8 mouse cellular contexts compared by ENCODE assay signal in genomic region chr16:52311073-52311472, GRCm38 (mm10).
DNase-seq lines count a peak whose midpoint lies in the region; ATAC-seq and TF ChIP-seq lines count a peak whose summit lies in the region.

No protein-coding gene starts in this region.

- H3K4me1 ChIP-seq in embryonic facial prominence, embryonic 13.5 days, result no peaks in the 10 kb centered on the region
- H3K4me1 ChIP-seq in heart, embryonic 15.5 days (replicated peaks), result no peaks in the 10 kb centered on the region
- H3K4me1 ChIP-seq in liver, adult 2 months (ENCODE audit: control insufficient read depth, insufficient read depth, low read length), result no peaks in the 10 kb centered on the region
- no peaks in the 10 kb centered on the region for H3K4me1 ChIP-seq in stomach, embryonic 14.5 days (ENCODE audit: control insufficient read depth, insufficient read depth, low read length)

- peak; percentile 85 for DNase-seq in 416B (ENCODE audit: low read depth)
- peak; percentile 55 to 72 for DNase-seq in adrenal gland, postnatal 36 days
- peak; percentile 87 for DNase-seq in kidney, postnatal 10 days
- DNase-seq in liver, adult 2 months (ENCODE audit: extremely low read depth, low read depth, low spot score), result peak; percentile 68
- DNase-seq in natural killer cell, adult 2 months (ENCODE audit: low spot score in 2 of 2), result peak; percentile 13 to 61

- no peak overlapping the region for H3K9ac ChIP-seq in embryonic facial prominence, embryonic 13.5 days
- no peak overlapping the region for H3K9ac ChIP-seq in heart, embryonic 15.5 days
- no peak overlapping the region for H3K9ac ChIP-seq in liver, adult 2 months (ENCODE audit: low read depth, low read length)
- no peak overlapping the region for H3K9ac ChIP-seq in stomach, embryonic 14.5 days (replicated peaks; ENCODE audit: low read depth, low read length)

- ATAC-seq in embryonic facial prominence, embryonic 13.5 days (ENCODE audit: insufficient number of reproducible peaks, insufficient read depth, low FRiP score, low TSS enrichment, low read depth), result no peak
- no peak for ATAC-seq in heart, embryonic 15.5 days (replicated peaks; ENCODE audit: insufficient number of reproducible peaks, insufficient read depth, low FRiP score, low read depth)
- ATAC-seq in stomach, embryonic 14.5 days (ENCODE audit: insufficient number of reproducible peaks, insufficient read depth, low FRiP score, low read depth), result peak; percentile 61; the same call in 1 of the 2 replicates

- TF ChIP-seq POLR2A in liver, adult 2 months (IDR thresholded peaks at IDR 0.05; ENCODE audit: extremely low read depth, insufficient read depth, low read length), result no peak

- no peaks in the 10 kb centered on the region for H3K27me3 ChIP-seq in embryonic facial prominence, embryonic 13.5 days
- no peaks in the 10 kb centered on the region for H3K27me3 ChIP-seq in heart, embryonic 15.5 days
- no peaks in the 10 kb centered on the region for H3K27me3 ChIP-seq in liver, adult 2 months (ENCODE audit: control insufficient read depth, insufficient read depth, low read length)
- no peaks in the 10 kb centered on the region for H3K27me3 ChIP-seq in stomach, embryonic 14.5 days (ENCODE audit: control insufficient read depth, insufficient read depth, low read length)

- WGBS in embryonic facial prominence, embryonic 13.5 days, result 18% methylated on average over 9 of the region's 9 CpGs
- WGBS in heart, embryonic 15.5 days, result 14% methylated on average over 9 of the region's 9 CpGs
- 9% methylated on average over 9 of the region's 9 CpGs for WGBS in liver, adult 2 months
- 21% methylated on average over 9 of the region's 9 CpGs for WGBS in stomach, embryonic 14.5 days

- H3K9me3 ChIP-seq in embryonic facial prominence, embryonic 13.5 days, result no peaks in the 10 kb centered on the region
- no peaks in the 10 kb centered on the region for H3K9me3 ChIP-seq in heart, embryonic 15.5 days (replicated peaks)
- H3K9me3 ChIP-seq in stomach, embryonic 14.5 days (ENCODE audit: control insufficient read depth, low read depth, low read length), result no peaks in the 10 kb centered on the region

- H3K27ac ChIP-seq in embryonic facial prominence, embryonic 13.5 days, result no peak overlapping the region
- H3K27ac ChIP-seq in heart, embryonic 15.5 days, result no peak overlapping the region
- no peak overlapping the region for H3K27ac ChIP-seq in liver, adult 2 months (replicated peaks; ENCODE audit: insufficient read depth, low read depth, low read length)
- no peak overlapping the region for H3K27ac ChIP-seq in stomach, embryonic 14.5 days (ENCODE audit: low read length)

- no peaks in the 10 kb centered on the region for H3K36me3 ChIP-seq in embryonic facial prominence, embryonic 13.5 days
- H3K36me3 ChIP-seq in heart, embryonic 15.5 days, result no peaks in the 10 kb centered on the region
- H3K36me3 ChIP-seq in liver, adult 2 months (ENCODE audit: control insufficient read depth, insufficient read depth, low read length), result no peaks in the 10 kb centered on the region
- no peaks in the 10 kb centered on the region for H3K36me3 ChIP-seq in stomach, embryonic 14.5 days (ENCODE audit: control insufficient read depth, insufficient read depth, low read length)

- peak; percentile 72 for TF ChIP-seq CTCF in liver, adult 2 months (IDR thresholded peaks at IDR 0.05; ENCODE audit: low read depth, low read length)

- no peaks in the 10 kb centered on the region for H3K79me2 ChIP-seq in liver, adult 2 months (ENCODE audit: control insufficient read depth, insufficient read depth, low read length)

- H3K4me3 ChIP-seq in embryonic facial prominence, embryonic 13.5 days, result no peak overlapping the region
- peak overlapping the region; percentile 33 for H3K4me3 ChIP-seq in heart, embryonic 15.5 days
- H3K4me3 ChIP-seq in liver, adult 2 months (ENCODE audit: insufficient read depth, low read depth, low read length), result no peak overlapping the region
- no peak overlapping the region for H3K4me3 ChIP-seq in stomach, embryonic 14.5 days (ENCODE audit: low read depth, low read length)

- H3K4me2 ChIP-seq in embryonic facial prominence, embryonic 13.5 days, result peak overlapping the region; percentile 38
- peak overlapping the region; percentile 51; the same call in 1 of the 2 replicates for H3K4me2 ChIP-seq in heart, embryonic 15.5 days
- peak overlapping the region; percentile 21; the same call in 1 of the 2 replicates for H3K4me2 ChIP-seq in stomach, embryonic 14.5 days (replicated peaks; ENCODE audit: low read depth, low read length)

Comparison
In these comparisons a context has a peak if more than half of its experiments do, and no peak if none do; other contexts are left out.
1. DNase-seq: peak in every context shown above with its lines; median percentile 87 in kidney, postnatal 10 days; 85 in 416B; 68 in liver, adult 2 months; 64 in adrenal gland, postnatal 36 days; 37 in natural killer cell, adult 2 months.